Mouse (Mus musculus) cerebellum, adult 2 months (tissue): ENCODE results near the gene Mansc1. TPM values are rescaled to one million over a fixed set of nuclear protein-coding genes. Genes with fewer than 3 reads are reported as not detected.
A peak's percentile ranks its signal among the peaks of the same experiment; 100 is the strongest.

Source experiments
- DNase-seq, 2 experiments: peaks; one replicate each; pipeline ENCODE4 v3.0.0; 2021
- H3K27ac ChIP-seq: fragments of 200-500 bp; 2 replicates; pipeline ENCODE4 v1.5.1; 2012; ENCODE audit warnings: low read length, control low read depth, inconsistent platforms; ENCODE audit not compliant: insufficient read depth
- H3K27me3 ChIP-seq: fragments of 200-500 bp; 2 replicates; pipeline ENCODE4 v1.6.1; 2012; ENCODE audit warnings: inconsistent platforms, mild to moderate bottlenecking, low read length, moderate library complexity; ENCODE audit not compliant: control insufficient read depth, insufficient read depth
- H3K4me1 ChIP-seq: fragments of 200-500 bp; 2 replicates; pipeline ENCODE4 v1.6.1; 2011; ENCODE audit warnings: low read length; ENCODE audit not compliant: control insufficient read depth, insufficient read depth
- H3K4me3 ChIP-seq: fragments of 200-500 bp; replicated peaks from 2 replicates; pipeline ENCODE3; 2011; ENCODE audit warnings: mild to moderate bottlenecking, low read depth, low read length, control low read depth; ENCODE audit not compliant: insufficient read depth
- CTCF ChIP-seq: fragments of 200-500 bp; IDR thresholded peaks from 2 replicates; pipeline ENCODE4 v1.5.1; 2011; ENCODE audit warnings: low read depth, mild to moderate bottlenecking, control low read depth, low read length, moderate library complexity, borderline replicate concordance; ENCODE audit not compliant: insufficient read depth
- POLR2A ChIP-seq: fragments of 200-500 bp; IDR thresholded peaks from 2 replicates; pipeline ENCODE4 v1.6.1; 2011; ENCODE audit warnings: low read length, control low read depth, borderline replicate concordance; ENCODE audit not compliant: insufficient read depth
- WGBS: fragments of 180-500 bp; shearing (Covaris S2); methylation state at CpG from one replicate; pipeline ENCODE4 v1.1.7; 2018; 5-methylcytosine and 5-hydroxymethylcytosine counted together
- polyA plus RNA-seq: library from polyadenylated mRNA; depleted of rRNA; stranded (reverse); fragments of >200 nt; gene quantifications from 2 replicates; pipeline ENCODE4 v1.2.3, GENCODE M21; 2012

The Mansc1 gene
- polyA plus RNA-seq, 1 experiment = 8.5 TPM

DNA sequence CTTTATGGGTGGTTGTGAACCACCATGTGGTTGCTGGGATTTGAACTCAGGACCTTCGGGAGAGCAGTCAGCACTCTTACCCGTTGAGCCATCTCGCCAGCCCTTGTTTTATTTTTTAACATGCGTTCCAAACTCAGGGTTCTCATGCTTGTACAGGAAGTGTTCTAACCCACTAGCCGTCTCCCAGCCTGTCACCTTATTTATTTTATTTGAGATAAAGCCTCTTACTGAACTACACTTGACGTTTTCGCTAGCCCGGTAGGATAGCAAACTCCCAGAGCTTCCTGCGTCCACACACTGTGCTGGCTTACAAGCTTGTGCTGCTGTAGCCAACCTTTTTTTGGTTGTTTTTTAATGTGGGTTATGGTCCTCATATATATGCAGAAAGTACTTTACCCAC, 33.5 kb upstream of the Mansc1 start:
- TF ChIP-seq POLR2A (no peak), CTCF (no peak)
- H3K4me1 ChIP-seq = no peaks in the 10 kb centered on the region
- H3K4me3 ChIP-seq = no peak overlapping the region
- WGBS = 85% methylated on average over 9 of the region's 9 CpGs
- H3K27me3 ChIP-seq = no peaks in the 10 kb centered on the region
- no peak overlapping the region for H3K27ac ChIP-seq
- DNase-seq = no peak

DNA sequence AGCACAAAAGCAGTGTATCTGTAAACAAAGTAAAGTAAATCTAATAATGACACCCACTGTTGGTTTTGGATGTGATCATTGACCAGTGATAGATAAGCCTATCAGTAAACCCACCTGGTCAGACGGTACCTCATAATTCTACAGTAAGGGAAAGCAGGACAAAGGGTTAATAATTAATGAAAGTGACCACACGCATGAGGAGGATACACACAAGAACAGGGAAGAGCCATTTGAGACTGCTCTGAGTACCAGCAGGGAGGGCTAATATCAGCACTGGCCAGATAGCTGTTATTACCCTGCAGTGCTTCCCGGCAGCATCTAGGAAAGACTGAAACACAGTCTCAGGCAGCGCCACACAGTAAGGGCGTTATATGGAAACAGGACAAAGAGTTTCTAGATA, 32.3 kb upstream of the Mansc1 start:
- DNase-seq = no peak
- no peak overlapping the region for H3K4me3 ChIP-seq
- 82% methylated on average over 5 of the region's 5 CpGs for WGBS
- H3K27ac ChIP-seq = no peak overlapping the region
- H3K4me1 ChIP-seq = no peaks in the 10 kb centered on the region
- TF ChIP-seq CTCF (no peak), POLR2A (no peak)
- no peaks in the 10 kb centered on the region for H3K27me3 ChIP-seq

DNA sequence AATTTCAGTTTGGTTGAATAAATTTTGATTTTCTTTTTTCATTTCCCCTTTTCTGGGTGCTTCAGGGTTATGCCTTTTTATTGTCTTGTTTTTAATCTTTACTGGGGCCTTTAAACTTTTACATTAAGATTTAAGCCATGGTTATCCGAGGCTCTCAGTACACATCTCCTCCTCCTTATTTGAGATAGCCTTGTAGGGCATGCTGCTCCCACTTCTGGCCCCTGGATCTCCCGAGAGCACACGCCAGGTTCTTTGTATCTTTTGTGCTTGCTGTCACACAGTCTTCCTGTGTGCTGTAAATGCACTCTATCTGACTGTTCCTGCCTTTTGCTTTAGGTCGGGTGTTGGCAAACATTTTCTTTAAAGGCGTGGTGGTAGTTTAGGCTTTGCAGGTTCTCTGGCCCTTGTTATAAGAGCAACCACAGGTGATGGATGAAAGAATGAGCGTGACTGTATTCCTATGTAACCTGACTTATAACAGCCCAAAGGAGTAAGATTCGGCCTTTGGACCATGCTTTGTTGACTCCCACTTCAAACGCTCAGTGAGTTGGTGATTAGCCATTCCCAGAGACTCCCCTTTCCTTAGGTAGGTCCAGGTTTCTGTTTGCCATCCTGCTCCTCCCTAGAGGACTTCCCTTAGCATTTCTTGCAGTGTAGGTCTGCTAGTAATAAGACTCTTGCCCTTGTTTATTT, 28.6 kb upstream of the Mansc1 start:
- Histone ChIP-seq H3K27ac (no peak overlapping the region), H3K4me3 (no peak overlapping the region), H3K27me3 (no peaks in the 10 kb centered on the region), H3K4me1 (no peaks in the 10 kb centered on the region)
- TF ChIP-seq CTCF (no peak), POLR2A (no peak)
- no peak for DNase-seq
- 87% methylated on average over 8 of the region's 8 CpGs for WGBS

DNA sequence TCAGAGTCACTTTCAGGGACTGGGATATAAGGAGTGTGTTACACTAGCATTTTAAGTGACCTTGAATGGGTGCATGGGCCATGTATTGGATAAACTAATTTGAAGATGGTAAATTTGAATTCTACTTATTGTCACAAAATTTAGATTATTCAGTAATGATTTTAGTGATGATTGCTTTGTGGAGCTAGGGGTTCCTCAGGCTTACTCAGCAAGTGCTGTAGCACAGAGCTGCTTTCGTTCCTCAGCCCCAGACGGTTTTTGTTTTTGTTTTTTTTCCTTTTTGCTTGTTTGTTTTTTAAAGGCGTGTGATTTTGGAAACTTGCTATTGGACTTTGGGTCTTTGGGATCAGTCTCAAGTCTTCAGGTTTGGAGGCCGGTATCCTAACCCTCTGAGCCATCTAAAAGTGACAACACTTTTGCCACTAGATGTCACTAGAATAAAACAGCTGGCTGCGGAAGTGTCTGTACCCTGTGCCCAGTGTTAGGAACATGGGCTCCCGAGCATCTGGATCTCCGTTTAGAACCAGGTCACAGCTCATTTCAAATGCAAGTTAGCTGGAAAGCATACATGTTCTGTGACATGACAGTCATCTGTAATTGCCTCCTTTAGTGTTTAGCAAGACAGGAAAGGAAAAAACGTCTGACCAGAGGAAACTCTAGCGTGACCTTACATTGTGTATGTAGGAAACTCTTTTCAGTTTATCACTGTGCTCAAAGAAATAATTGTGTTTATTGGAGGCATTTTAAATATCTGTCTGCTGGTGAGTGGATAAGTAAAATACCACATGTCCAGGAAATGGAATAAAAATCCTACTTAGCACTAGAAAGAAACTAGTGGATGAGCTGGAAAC, 27.0 kb upstream of the Mansc1 start:
- H3K27ac ChIP-seq = no peak overlapping the region
- peak; percentile 48 to 69 for DNase-seq
- H3K4me1 ChIP-seq = no peaks in the 10 kb centered on the region
- H3K27me3 ChIP-seq = no peaks in the 10 kb centered on the region
- TF ChIP-seq CTCF (peak; percentile 64), POLR2A (no peak)
- WGBS = 29% methylated on average over 9 of the region's 9 CpGs
- no peak overlapping the region for H3K4me3 ChIP-seq

DNA sequence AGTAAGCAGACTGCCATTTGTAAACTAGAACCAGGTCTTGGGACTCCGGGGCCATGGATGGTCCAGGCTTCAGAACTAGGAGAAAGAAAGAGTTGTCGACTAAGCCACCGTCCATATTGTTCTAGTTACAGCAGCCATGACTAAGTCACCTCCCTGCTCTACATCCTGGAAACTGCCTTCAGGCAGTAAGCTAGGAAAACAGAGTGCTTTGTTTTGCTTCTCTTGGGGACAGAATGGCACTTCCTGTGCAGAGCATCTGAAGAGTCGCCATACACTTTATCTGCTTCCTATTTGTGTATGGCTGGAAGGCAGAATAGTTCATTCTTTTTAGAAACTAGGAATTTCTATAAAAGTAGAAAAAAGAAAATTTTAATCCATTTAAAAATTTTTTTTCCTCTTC, 24.2 kb upstream of the Mansc1 start:
- H3K27ac ChIP-seq = no peak overlapping the region
- no peak for DNase-seq
- no peak for TF ChIP-seq CTCF
- no peak for TF ChIP-seq POLR2A
- H3K4me3 ChIP-seq = no peak overlapping the region
- no peaks in the 10 kb centered on the region for H3K27me3 ChIP-seq
- WGBS = 87% methylated on average over 4 of the region's 4 CpGs
- no peaks in the 10 kb centered on the region for H3K4me1 ChIP-seq

DNA sequence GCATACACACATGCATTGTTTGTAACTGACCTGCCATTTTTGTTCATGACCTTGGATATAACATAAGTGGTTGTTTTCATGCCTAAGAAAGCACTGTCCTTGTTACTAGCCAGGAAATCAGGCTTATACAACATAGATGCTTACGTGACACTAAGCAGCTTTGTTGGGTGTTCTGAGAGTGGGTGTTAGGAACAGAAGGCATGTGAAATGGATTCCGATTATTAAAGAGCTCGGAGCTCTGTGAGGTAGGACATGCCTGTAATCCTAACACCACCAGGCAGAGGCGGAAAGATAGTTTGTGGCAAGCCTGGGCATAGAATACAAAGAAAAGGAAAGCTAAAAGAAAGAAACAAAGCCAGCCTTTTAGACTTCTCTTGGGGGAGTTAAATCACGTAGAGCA, 16.1 kb upstream of the Mansc1 start:
- Histone ChIP-seq H3K27ac (no peak overlapping the region), H3K27me3 (no peaks in the 10 kb centered on the region), H3K4me1 (no peaks in the 10 kb centered on the region), H3K4me3 (no peak overlapping the region)
- DNase-seq = no peak
- 73% methylated on average over 5 of the region's 5 CpGs for whole genome bisulfite sequencing
- TF ChIP-seq CTCF = no peak
- TF ChIP-seq POLR2A = no peak

DNA sequence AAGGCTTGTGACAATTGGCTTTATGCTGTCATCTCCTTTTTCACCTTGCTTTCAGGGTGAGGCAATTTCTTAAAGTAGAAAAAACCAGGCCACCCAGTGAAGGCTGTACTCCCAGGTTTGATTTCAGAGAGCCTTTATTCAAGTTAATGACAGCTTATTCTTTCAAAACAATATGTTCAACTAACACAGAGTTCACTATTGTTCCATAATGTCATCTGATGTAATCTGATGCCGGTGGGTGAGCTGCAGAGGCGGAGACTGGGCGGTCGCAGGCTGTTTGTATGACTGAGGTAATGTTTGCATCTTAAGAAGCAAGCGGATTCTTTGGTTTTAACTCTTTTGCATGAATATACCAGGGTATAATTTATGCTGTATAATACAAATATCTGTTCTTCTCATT, 15.3 kb upstream of the Mansc1 start:
- DNase-seq = no peak
- TF ChIP-seq CTCF (no peak), POLR2A (no peak)
- no peaks in the 10 kb centered on the region for H3K4me1 ChIP-seq
- no peak overlapping the region for H3K4me3 ChIP-seq
- WGBS = 43% methylated on average over 5 of the region's 5 CpGs
- no peak overlapping the region for H3K27ac ChIP-seq
- H3K27me3 ChIP-seq = no peaks in the 10 kb centered on the region

DNA sequence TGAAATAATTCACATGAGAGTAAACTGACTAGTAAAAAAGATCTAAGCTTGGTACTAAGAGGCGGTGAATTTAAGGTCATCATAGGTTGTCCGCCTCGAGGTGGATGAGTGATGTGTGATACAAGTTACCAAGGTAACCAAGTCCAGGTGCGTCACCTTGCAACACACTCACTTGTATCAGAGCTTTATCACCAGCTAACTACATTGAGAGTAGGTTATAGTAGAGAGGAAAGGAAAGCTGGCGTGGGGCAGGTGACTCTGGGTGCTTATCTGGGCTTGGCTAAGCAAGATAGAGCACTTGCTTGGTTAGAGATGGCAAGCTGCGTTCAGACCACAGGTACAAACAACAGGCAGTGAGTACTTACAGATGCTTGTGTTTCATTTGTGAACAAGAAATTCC, 14.5 kb upstream of the Mansc1 start:
- DNase-seq = no peak
- WGBS = 96% methylated on average over 6 of the region's 6 CpGs
- no peak for TF ChIP-seq CTCF
- TF ChIP-seq POLR2A = no peak
- H3K4me3 ChIP-seq = no peak overlapping the region
- H3K27me3 ChIP-seq = no peaks in the 10 kb centered on the region
- H3K4me1 ChIP-seq = no peaks in the 10 kb centered on the region
- H3K27ac ChIP-seq = no peak overlapping the region
